Mouse (Mus musculus): ENCODE results near the gene Mief1.

DNA sequence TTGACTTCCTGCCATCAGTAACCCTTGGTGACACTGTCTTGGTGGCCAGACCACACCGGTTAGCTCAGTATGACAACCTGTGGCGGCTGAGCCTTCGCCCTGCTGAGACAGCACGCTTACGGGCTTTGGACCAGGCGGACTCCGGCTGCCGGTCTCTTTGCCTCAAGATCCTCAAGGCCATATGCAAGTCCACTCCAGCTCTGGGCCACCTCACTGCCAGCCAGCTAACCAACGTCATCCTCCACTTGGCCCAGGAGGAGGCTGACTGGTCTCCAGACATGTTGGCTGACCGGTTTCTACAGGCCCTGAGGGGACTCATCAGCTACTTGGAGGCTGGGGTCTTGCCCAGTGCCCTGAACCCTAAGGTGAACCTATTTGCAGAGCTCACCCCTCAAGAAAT, 15.9 kb downstream of the Mief1 start:
- TF ChIP-seq GATA1 (IDR thresholded peaks at IDR 0.05; ENCODE audit: borderline replicate concordance, low read length): no peak
- no peak for TF ChIP-seq FLI1 (IDR thresholded peaks at IDR 0.05; ENCODE audit: low read length)
